Mouse (Mus musculus) retina, embryonic 14.5 days (tissue): ENCODE data around the gene Gramd1b.
"Not testable (repeated sequence)": the region's sequence is repeated elsewhere in the genome, so short reads cannot be mapped to it uniquely, and the experiment has no call there.

Experiments used
- DNase-seq: peaks from one replicate; pipeline ENCODE4 v3.0.0-alpha.2; 2015; ENCODE audit warnings: low spot score

The Gramd1b gene

DNA sequence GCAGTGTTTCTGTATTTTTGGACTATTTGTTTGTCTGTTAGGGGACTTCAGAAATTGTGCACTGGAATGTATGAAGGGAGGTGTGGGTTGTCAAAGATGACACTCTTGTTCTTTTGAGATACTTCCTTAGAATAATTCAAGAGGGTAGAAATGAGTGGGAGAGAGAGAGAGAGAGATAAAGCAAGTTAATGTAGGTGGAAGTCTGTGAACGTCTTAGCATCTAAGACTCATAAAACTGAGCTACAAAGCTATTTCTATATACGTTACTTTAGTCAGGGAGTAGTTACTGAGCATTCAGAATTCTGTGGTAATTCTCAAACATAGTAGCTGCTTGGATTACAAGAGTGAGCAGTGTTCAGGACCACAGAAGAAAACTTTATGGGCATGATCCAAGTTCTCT lies 19.2 kb downstream of the Gramd1b start:
- no peak for DNase-seq

- no peak for DNase-seq
Observed at GRCm38 (mm10) chr9:40509479-40509878, 21.7 kb downstream of the Gramd1b start.

DNA sequence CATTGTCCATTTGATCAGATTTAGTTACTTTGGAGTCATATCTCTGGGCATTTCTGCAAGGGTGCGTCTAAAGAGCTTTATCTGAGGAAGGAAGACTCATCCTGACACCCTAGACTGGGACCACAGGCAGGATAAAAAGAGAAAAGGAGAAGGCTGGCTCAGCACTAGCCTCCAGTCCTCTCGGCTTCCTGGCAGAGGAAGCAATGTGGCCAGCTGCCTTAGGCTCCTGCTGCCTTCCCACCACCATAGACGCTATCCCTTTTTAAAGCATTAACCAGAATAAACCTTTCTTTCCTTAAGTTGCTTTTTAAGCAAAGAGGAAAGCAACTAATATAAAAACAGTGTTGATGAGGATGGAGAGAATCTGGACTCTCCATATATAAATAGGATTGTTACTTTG lies 24.6 kb downstream of the Gramd1b start:
- DNase-seq = no peak

GRCm38 (mm10) chr9:40505471-40506312 lies 25.5 kb downstream of the Gramd1b start:
- DNase-seq = no peak

GRCm38 (mm10) chr9:40504886-40505285 lies 26.3 kb downstream of the Gramd1b start:
- DNase-seq = no peak

DNA sequence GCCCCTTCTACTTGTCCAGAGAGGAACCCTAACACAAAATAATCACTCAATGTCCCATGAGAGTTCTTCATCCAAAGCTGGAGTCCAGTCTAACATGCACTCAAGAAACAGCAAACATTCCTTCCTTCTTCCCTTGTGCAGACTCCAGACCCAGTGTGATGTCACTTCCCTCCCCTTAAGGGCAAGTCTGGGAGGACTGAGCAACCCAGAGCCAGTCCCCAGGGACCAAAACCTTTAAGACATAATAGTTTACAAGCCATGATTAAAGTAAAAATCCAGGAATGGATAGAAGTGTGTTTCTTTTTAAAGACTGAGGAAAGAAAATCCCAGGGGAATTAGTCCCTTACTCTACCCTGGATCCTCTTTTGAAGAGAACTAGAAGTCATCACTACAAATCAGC lies 30.5 kb downstream of the Gramd1b start:
- DNase-seq = no peak

DNA sequence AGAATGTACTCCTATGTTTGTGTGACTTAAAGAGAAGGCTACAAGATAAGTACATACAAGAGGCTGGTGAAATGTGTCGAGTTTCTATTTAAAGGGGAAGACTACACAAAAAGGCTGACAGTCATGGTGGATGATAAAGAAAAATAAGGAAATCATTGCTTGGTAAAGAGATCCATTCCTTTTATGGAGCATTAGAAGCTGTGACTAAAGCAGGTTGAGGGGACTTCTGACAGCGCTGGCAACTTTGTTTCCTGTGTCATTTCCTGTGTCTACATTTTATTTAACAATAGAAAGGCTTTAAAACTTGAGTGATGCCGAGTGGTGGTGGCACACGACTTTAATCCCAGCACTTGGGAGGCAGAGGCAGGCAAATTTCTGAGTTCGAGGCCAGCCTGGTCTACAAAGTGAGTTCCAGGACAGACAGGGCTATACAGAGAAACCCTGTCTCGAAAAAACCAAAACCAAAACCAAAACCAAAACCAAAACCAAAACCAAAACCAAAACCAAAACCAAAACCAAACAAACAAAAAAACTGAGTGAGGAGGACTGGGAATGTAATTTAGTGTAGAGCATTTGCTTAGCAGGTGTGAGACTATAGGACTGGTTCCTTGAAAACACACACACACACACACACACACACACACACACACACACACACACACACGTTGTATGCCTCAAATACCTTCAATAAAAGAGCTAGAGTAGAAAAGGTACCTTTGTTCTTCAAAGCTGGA lies 48.7 kb downstream of the Gramd1b start:
- not testable (repeated sequence) for DNase-seq

DNA sequence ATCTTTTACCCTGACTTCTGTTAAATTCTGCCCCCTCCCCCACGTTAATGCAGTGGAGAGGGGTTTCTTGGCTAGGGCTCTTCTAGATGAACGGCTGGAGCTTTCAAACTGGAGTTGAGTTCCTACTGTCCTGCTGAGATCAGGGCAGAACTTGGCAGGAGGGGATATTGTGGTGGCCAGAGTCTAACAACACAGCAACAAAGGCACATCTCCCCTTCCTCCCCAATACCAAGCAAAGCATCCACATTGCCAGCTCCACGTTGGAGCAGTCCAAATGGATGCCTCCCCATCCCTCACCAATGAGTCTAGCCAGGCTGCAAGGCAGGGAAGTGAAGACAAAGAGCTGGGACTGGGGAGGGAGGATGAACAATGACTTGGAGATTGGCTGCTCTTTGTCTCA lies 49.9 kb downstream of the Gramd1b start:
- DNase-seq = no peak

DNA sequence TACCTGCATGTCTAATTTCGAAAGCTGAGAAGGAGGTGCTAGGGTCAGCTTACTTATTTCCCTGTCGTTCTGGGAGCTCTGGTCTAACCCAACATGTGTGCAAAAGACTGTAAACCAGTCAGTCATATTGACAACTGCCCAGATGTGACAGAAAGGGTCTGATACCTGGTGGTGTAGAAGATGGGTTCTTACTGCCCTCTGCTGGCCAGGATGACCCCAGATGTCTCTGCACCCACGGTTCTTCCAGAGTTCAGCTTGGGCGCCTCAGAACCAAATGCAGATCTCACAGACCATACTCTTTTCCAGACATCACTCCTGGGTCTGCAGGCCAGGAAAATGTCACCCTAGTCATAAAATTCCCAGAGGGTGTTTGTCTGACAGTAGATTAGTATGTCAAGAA lies 51.9 kb downstream of the Gramd1b start:
- DNase-seq = peak; percentile 63

DNA sequence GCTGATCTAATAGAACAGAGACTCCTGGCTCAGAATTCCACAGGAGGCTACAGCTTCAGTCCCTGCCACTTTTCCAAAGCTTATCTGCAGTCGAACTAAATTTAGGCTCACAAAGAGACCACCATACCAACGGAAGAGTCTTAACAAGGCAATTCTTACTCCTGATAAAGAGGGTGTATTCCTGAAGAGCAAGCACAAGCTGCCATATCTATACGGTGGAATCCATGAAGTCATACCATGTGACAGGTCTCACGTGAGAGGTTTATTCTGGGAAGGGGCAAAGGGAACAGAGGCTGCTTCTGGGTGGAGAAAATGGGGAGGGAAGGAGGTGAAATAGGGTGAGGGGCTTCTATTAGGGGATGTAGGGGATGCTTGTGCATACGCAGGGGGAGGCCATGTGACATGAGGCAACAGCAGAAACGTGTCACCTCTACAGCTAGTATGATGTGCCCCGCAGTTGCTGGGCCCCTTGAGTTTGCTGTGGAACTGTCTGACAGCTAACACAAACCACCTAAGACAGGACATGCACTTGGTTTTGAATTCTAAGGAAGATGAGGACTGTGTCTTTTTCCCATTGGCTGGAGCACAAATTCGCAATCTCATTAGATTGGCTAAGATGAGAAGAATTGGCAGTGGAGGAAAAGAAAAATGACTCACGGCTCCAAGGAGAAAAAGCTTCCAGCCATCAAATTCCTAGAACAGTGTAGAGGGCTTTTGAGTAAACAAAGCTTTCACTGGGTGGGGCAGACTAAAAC lies 52.9 kb downstream of the Gramd1b start:
- DNase-seq = no peak

GRCm38 (mm10) chr9:40477611-40478010 lies 53.6 kb downstream of the Gramd1b start:
- no peak for DNase-seq

DNA sequence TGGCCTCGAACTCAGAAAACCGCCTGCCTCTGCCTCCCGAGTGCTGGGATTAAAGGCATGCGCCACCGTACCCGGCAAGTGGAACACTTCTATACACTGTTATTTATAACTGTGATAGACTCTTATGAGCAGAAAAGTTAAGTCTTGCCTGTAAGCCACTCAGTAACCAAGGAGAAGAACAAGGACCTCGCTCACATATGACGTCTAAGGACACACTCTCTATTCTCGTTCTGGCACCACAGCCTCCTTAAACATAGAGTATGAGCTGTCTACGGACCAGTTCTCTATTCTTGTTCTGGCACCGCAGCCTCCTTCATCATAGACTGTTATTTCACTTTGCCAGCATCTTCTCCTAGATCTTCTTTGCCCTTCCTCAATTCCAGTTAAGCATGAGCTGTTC lies 55.1 kb downstream of the Gramd1b start:
- no peak for DNase-seq

DNA sequence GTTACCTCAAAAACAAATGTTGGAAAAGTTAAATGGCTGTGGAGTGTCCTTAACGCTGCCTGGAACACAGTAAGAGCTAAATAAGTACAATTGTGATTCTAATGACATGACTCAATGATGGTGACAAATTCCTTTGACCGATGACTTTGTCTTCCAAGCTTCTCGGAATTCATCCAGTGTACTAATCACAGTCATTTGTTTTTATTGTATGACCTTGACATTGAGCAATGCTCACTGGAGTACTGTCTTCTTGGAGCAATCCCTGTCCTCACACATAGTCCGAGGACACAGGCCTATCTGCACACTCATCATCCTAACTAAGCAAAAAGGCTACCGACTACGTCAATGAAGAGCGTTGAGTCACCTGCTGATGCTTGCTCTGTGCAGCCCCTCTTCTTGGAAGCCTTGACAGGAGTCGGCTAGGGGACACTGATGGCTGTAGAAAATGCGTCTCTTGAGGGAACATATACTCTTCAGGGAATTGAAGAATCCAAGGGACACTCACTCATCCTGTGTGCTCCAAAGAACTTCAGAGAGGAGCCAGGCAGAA lies 58.1 kb downstream of the Gramd1b start:
- no peak for DNase-seq

DNA sequence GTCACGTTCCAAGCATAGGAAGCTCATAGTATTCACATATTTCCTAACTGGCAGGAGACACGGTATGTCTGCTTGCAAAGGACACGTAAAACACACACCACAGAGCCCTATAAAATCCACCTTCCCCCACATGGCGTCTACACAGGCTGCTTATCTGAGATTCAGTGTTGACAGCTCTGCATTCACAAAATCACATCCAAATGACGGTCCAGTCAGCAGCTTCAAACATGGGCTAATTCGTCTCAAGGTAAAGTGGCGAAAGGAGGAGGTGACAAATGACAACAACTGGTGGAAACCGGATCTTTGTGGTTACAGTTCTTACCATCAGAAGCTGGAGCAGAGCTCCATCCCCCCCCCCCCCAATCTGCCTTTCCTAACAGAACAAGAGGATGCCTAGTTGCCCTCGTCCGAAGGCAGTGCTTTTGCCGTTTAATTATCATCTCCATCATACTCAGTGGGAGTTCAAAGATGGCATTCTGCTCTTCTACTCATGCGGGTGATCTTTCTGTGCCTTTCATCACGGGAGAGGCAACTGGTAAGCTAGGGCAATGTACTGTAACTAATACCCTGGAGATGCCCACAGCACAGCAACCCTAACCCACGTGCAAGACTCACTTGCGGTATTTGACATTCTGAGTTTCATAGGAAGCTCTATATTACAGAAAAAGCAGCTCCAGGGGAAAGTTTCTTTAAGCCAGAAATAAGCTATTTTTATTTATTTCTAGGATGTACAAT lies 61.6 kb downstream of the Gramd1b start:
- no peak for DNase-seq

DNA sequence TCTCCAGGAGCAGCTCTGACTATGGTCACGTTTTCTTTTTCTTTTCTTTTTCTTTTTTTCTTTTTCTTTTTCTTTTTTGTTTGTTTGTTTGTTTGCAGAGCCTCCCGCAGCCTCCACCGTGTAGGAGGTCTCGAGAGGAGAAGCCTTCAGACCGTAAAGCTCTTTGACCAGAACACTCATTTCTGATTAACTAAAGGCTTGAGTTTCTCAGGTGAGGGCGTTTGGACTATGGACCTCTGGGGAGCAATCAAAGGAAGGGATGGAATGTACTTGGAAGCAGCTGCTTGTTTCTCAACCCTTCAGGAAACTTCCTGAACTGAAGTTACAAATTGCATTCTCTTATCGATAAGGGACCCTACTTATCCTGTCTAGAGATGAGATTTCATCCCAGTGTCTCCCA lies 64.4 kb downstream of the Gramd1b start:
- no peak for DNase-seq

GRCm38 (mm10) chr9:40465596-40465995 lies 65.6 kb downstream of the Gramd1b start:
- no peak for DNase-seq

GRCm38 (mm10) chr9:40462401-40462800 lies 68.8 kb downstream of the Gramd1b start:
- no peak for DNase-seq

DNA sequence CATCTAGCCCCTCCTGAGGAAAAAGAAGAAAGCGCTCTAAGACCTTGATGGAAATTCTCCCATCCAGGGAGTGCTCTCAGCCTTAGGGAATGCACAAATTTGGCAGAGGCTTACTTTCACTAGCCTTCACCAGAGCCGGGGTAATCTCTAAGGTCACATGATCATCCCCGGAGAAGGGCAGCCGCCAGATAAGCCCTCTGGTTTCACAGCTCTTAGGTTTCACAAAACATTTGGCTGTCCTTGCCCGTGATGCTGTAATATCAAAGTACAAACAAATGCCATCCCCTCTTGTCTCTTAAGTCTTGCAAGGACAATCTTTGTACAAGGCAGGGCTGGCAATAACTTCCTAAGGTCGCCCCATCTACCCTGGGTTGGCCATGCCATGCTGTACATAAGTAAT lies 70.4 kb downstream of the Gramd1b start:
- no peak for DNase-seq

GRCm38 (mm10) chr9:40459304-40460280 lies 71.6 kb downstream of the Gramd1b start:
- no peak for DNase-seq

DNA sequence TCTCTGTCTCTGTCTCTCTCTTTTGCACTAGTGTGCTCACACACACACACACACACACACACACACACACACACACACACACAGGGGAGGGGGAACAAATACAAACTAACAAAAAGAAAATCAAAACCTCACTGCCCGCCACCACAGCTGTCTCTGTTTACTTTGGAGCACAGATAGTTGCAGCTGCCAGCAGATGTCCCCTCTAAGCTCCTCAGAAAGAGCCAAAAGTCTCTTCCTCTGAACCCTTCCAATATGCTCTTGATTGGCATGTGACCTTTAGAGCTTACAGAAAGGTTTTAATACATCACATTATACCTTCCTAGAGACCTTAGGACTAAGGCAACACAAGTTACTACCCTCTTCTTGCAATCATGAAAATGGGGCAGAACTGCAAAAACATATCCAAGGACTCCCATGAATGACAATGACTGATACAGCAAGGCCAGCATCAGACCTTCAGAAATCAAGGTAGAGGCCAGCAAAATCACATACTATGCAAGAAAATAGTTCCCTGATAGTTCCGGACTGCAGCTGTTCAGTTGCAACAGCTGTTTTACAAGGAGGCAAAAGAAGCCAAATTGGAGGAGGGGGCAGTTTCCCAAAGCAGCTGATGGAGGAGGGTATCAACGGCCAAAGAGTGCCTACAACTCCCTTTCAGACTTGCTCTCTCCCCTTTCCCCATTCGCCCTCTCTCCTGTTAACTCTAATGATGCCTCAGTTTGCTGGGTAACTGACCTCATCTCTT lies 72.5 kb downstream of the Gramd1b start:
- DNase-seq = no peak
